Comparison of ENCODE assay signal across 9 mouse cellular contexts in genomic region chr3:139509275-139509985, GRCm38 (mm10).
DNase-seq lines count a peak whose midpoint lies in the region; ATAC-seq and TF ChIP-seq lines count a peak whose summit lies in the region.
"Had no signal": no experiment of that assay in that cellular context is flagged by ENCODE, and none has a peak within 500 bp of the region (broad histone marks: within the 10 kb centered on the region; RNA-seq: fewer than 3 reads in every experiment).

No protein-coding gene starts in this region.

- peak; percentile 33; the same call in 1 of the 2 replicates for ATAC-seq in heart, postnatal 0 days (ENCODE audit: insufficient read depth, low read depth)
- ATAC-seq in forebrain, embryonic 16.5 days: peak; percentile 93
- peak; percentile 87 for ATAC-seq in midbrain, embryonic 12.5 days (ENCODE audit: low FRiP score, low read depth)
- ATAC-seq in inflammation-experienced regulatory T-cells, adult 6 months: no peak

- TF ChIP-seq CTCF in heart, postnatal 0 days (IDR thresholded peaks at IDR 0.05; ENCODE audit: low read depth): peak; percentile 45

- no peak overlapping the region for H3K9ac ChIP-seq in heart, postnatal 0 days (replicated peaks; ENCODE audit: low read depth, low read length)
- H3K9ac ChIP-seq in forebrain, embryonic 16.5 days (replicated peaks; ENCODE audit: low read depth, low read length): no peak overlapping the region
- no peak overlapping the region for H3K9ac ChIP-seq in midbrain, embryonic 12.5 days (replicated peaks)

- no peak overlapping the region for H3K27ac ChIP-seq in heart, postnatal 0 days (ENCODE audit: low read depth)
- H3K27ac ChIP-seq in forebrain, embryonic 16.5 days (ENCODE audit: low read length): no peak overlapping the region
- no peak overlapping the region for H3K27ac ChIP-seq in midbrain, embryonic 12.5 days (replicated peaks)
- H3K27ac ChIP-seq in heart, embryonic 10.5 days: no peak overlapping the region
- H3K27ac ChIP-seq: macrophage had no signal

- H3K4me2 ChIP-seq in heart, postnatal 0 days (ENCODE audit: low read depth, low read length): no peak overlapping the region
- H3K4me2 ChIP-seq in forebrain, embryonic 16.5 days (ENCODE audit: low read length): no peak overlapping the region
- no peak overlapping the region for H3K4me2 ChIP-seq in midbrain, embryonic 12.5 days (replicated peaks)

- H3K9me3 ChIP-seq in heart, postnatal 0 days (replicated peaks; ENCODE audit: control insufficient read depth, low read length): no peaks in the 10 kb centered on the region
- H3K9me3 ChIP-seq in forebrain, embryonic 16.5 days (ENCODE audit: control insufficient read depth, low read length): no peaks in the 10 kb centered on the region
- H3K9me3 ChIP-seq in midbrain, embryonic 12.5 days: no peaks in the 10 kb centered on the region
- H3K9me3 ChIP-seq in heart, embryonic 10.5 days: no peaks in the 10 kb centered on the region

- no peak for TF ChIP-seq EP300 in heart, postnatal 0 days (IDR thresholded peaks at IDR 0.05; ENCODE audit: low read depth)

- no peak overlapping the region for H3K4me3 ChIP-seq in heart, postnatal 0 days (ENCODE audit: low read depth, low read length)
- H3K4me3 ChIP-seq in forebrain, embryonic 16.5 days (replicated peaks; ENCODE audit: low read length): no peak overlapping the region
- no peak overlapping the region for H3K4me3 ChIP-seq in midbrain, embryonic 12.5 days
- no peak overlapping the region for H3K4me3 ChIP-seq in heart, embryonic 10.5 days

- no peaks in the 10 kb centered on the region for H3K27me3 ChIP-seq in heart, postnatal 0 days (ENCODE audit: control insufficient read depth, insufficient read depth, low read length)
- no peaks in the 10 kb centered on the region for H3K27me3 ChIP-seq in forebrain, embryonic 16.5 days (replicated peaks; ENCODE audit: control insufficient read depth, insufficient read depth, low read length)
- no peaks in the 10 kb centered on the region for H3K27me3 ChIP-seq in midbrain, embryonic 12.5 days
- no peaks in the 10 kb centered on the region for H3K27me3 ChIP-seq in heart, embryonic 10.5 days (ENCODE audit: insufficient read depth, poor library complexity, severe bottlenecking)

- DNase-seq in heart, postnatal 0 days (ENCODE audit: low spot score): peak; percentile 38
- DNase-seq in heart, adult 11 months: no peak
- peak; percentile 36 for DNase-seq in brain, embryonic 18.5 days (ENCODE audit: low read depth, low spot score)
- DNase-seq in heart, embryonic 10.5 days (ENCODE audit: low spot score): no peak
- DNase-seq in testis, postnatal 14 days (ENCODE audit: low spot score): no peak

- WGBS in heart, postnatal 0 days: 40% methylated on average over 6 of the region's 6 CpGs
- 22% methylated on average over 6 of the region's 6 CpGs for WGBS in forebrain, embryonic 16.5 days
- 40% methylated on average over 6 of the region's 6 CpGs for WGBS in midbrain, embryonic 12.5 days
- WGBS in heart, embryonic 10.5 days: 58% methylated on average over 6 of the region's 6 CpGs

- H3K36me3 ChIP-seq in heart, postnatal 0 days (replicated peaks; ENCODE audit: control insufficient read depth, insufficient read depth, low read length): no peaks in the 10 kb centered on the region
- H3K36me3 ChIP-seq in forebrain, embryonic 16.5 days (ENCODE audit: control insufficient read depth, insufficient read depth): no peaks in the 10 kb centered on the region
- no peaks in the 10 kb centered on the region for H3K36me3 ChIP-seq in midbrain, embryonic 12.5 days
- no peaks in the 10 kb centered on the region for H3K36me3 ChIP-seq in heart, embryonic 10.5 days

- no peaks in the 10 kb centered on the region for H3K4me1 ChIP-seq in heart, postnatal 0 days (ENCODE audit: control insufficient read depth, insufficient read depth)
- no peaks in the 10 kb centered on the region for H3K4me1 ChIP-seq in forebrain, embryonic 16.5 days (replicated peaks; ENCODE audit: control insufficient read depth, insufficient read depth, low read length)
- H3K4me1 ChIP-seq in midbrain, embryonic 12.5 days: no peaks in the 10 kb centered on the region
- H3K4me1 ChIP-seq in heart, embryonic 10.5 days: no peaks in the 10 kb centered on the region

Comparison
In these comparisons a context has a peak if more than half of its experiments do, and no peak if none do; other contexts are left out.
1. DNase-seq: peak in heart, postnatal 0 days (single experiment) and brain, embryonic 18.5 days (single experiment); none in heart, adult 11 months (single experiment), heart, embryonic 10.5 days (single experiment) and testis, postnatal 14 days (single experiment).